8 mouse cellular contexts compared by ENCODE assay signal in the genomic region with DNA sequence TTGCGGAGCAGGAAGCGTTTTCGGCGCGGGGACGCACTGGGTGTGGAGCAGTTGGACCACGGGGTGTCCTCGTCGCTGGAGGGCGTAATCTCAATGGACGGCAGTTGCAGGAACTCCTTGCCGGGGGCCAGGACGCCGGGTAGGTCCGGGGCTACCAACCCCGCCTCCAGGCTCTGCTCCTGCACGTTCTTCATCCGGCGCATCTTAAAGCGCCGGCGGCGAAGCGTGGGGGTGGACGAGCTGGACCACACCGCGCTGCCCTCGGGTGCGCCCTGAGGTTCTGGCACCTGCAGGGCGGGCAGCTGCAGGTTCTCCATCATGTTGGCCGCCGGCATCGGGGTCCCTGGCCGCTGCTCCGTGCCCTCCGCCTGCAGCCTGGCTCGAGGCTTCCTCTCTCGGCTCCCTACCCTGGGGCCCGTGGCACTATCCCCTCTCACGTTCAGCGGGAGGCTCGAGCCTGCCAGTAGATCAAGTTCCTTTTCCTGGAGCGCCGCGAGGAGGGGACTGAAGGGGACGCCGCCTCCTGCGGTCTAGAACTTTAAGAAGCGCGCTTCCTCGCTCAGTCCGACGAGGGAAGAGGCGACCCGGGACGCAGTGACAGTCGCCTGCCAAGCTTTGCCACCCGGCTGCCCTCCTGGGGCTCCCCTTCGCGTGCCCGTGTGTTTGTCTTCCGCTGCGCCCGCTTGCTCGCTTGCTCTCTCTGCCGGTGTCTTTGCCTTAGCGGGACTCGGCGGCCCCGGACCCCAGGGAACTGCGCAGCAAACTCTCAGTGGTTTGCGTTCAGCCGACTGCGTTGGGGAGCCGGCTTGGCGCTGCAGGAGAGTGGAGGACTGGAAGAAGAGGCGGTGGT.
DNase-seq lines count a peak whose midpoint lies in the region; ATAC-seq and TF ChIP-seq lines count a peak whose summit lies in the region.

No protein-coding gene starts in this region.

- under 1% methylated on average over 77 of the region's 77 CpGs for whole genome bisulfite sequencing in hindbrain, embryonic 11.5 days
- under 1% methylated on average over 77 of the region's 77 CpGs for WGBS in limb, embryonic 10.5 days
- under 1% methylated on average over 77 of the region's 77 CpGs for WGBS in midbrain, embryonic 10.5 days

- peak; percentile 63 for ATAC-seq in Patski
- ATAC-seq in frontal cortex, adult (ENCODE audit: low TSS enrichment) = peak; percentile 71
- peak; percentile 65 for ATAC-seq in hindbrain, embryonic 11.5 days (ENCODE audit: low FRiP score)

- no peaks in the 10 kb centered on the region for H3K4me1 ChIP-seq in hindbrain, embryonic 11.5 days (replicated peaks; ENCODE audit: control insufficient read depth, insufficient read depth, low read length)
- H3K4me1 ChIP-seq in limb, embryonic 10.5 days = peaks cover 22% of the 10 kb centered on the region
- H3K4me1 ChIP-seq in midbrain, embryonic 10.5 days = peaks cover 38% of the 10 kb centered on the region

- H3K4me3 ChIP-seq in hindbrain, embryonic 11.5 days (ENCODE audit: low read depth, low read length) = peak overlapping the region; percentile 46
- peak overlapping the region; percentile 64 for H3K4me3 ChIP-seq in limb, embryonic 10.5 days
- peak overlapping the region; percentile 74 for H3K4me3 ChIP-seq in midbrain, embryonic 10.5 days

- in situ Hi-C loops in Patski (cut with MboI; ENCODE audit: low pct_unique_long_range_greater_than_20kb) = no loop called here

- H3K36me3 ChIP-seq in hindbrain, embryonic 11.5 days (ENCODE audit: control insufficient read depth, insufficient read depth, low read length) = no peaks in the 10 kb centered on the region
- H3K36me3 ChIP-seq in limb, embryonic 10.5 days = no peaks in the 10 kb centered on the region
- H3K36me3 ChIP-seq in midbrain, embryonic 10.5 days = no peaks in the 10 kb centered on the region

- peak; percentile 13 for TF ChIP-seq CTCF in Patski (IDR thresholded peaks at IDR 0.05)

- H3K9ac ChIP-seq in hindbrain, embryonic 11.5 days (ENCODE audit: low read depth, low read length) = peak overlapping the region; percentile 32

- no peaks in the 10 kb centered on the region for H3K9me3 ChIP-seq in hindbrain, embryonic 11.5 days (ENCODE audit: control insufficient read depth, low read length)
- no peaks in the 10 kb centered on the region for H3K9me3 ChIP-seq in limb, embryonic 10.5 days (replicated peaks)
- no peaks in the 10 kb centered on the region for H3K9me3 ChIP-seq in midbrain, embryonic 10.5 days (replicated peaks)

- H3K27ac ChIP-seq in hindbrain, embryonic 11.5 days (ENCODE audit: low read depth, low read length) = no peak overlapping the region
- peak overlapping the region; percentile 72 for H3K27ac ChIP-seq in limb, embryonic 10.5 days
- H3K27ac ChIP-seq in midbrain, embryonic 10.5 days (replicated peaks) = peak overlapping the region; percentile 76

- POLR2A ChIA-PET in Patski (lab: Charles Lee) = no interaction called here

- H3K27me3 ChIP-seq in Patski = peaks cover 7% of the 10 kb centered on the region
- H3K27me3 ChIP-seq in hindbrain, embryonic 11.5 days (ENCODE audit: control insufficient read depth, insufficient read depth, low read length) = 0 out of 2 replicates have a peak, but pooled peaks cover 3% of the 10 kb centered on the region
- peaks cover 40% of the 10 kb centered on the region for H3K27me3 ChIP-seq in limb, embryonic 10.5 days (ENCODE audit: low read depth, poor library complexity, severe bottlenecking)
- H3K27me3 ChIP-seq in midbrain, embryonic 10.5 days (ENCODE audit: low read depth, poor library complexity, severe bottlenecking) = peaks cover 51% of the 10 kb centered on the region

- CTCF ChIA-PET in Patski (lab: Charles Lee) = interaction anchor here (1.2 to 2.1 kb wide), 2 partner anchors 21 to 24 kb away, joined by 4 to 7 read pairs; no protein-coding TSS in a partner anchor

- peak overlapping the region; percentile 83 for H3K4me2 ChIP-seq in hindbrain, embryonic 11.5 days (replicated peaks; ENCODE audit: low read depth, low read length)

- DNase-seq in Patski (ENCODE audit: low read depth, low spot score) = no peak
- DNase-seq in cerebellum, adult 8-10 months = peak; percentile 61
- peak; percentile 65 for DNase-seq in hindbrain, embryonic 11.5 days (ENCODE audit: low spot score)
- DNase-seq in limb, embryonic 10.5 days (ENCODE audit: low spot score) = peak; percentile 74
- peak; percentile 70 for DNase-seq in midbrain, embryonic 10.5 days (ENCODE audit: low spot score)
- peak; percentile 18 to 19 for DNase-seq in right cerebral cortex, postnatal 36 days (ENCODE audit: low spot score in 2 of 2)
- peak; percentile 46 to 65 for DNase-seq in urinary bladder, postnatal 4 days (ENCODE audit: low spot score in 2 of 2)
